Mouse (Mus musculus) hindbrain, embryonic 11.5 days (tissue): ENCODE results near the gene Abcg8. TPM values are rescaled to one million over a fixed set of nuclear protein-coding genes. Genes with fewer than 3 reads are reported as not detected.
A peak's percentile ranks its signal among the peaks of the same experiment; 100 is the strongest.

ENCODE experiments used
- ATAC-seq: fragments of 200-750 bp; cut with Nextera tagmentation; 2 replicates; pipeline ENCODE4 v1.8.0; 2017; ENCODE audit warnings: mild to moderate bottlenecking, moderate TSS enrichment, moderate library complexity; ENCODE audit not compliant: low FRiP score
- DNase-seq: peaks from one replicate; pipeline ENCODE4 v3.0.0-alpha.2; 2015; ENCODE audit warnings: low spot score
- H3K27ac ChIP-seq: fragments of 300-500 bp; sonication (generic); 2 replicates; pipeline ENCODE4 v1.5.1; 2014; ENCODE audit warnings: mild to moderate bottlenecking, low read depth, low read length
- H3K27me3 ChIP-seq: fragments of 300-500 bp; sonication (generic); 2 replicates; pipeline ENCODE4 v1.6.1; 2014; ENCODE audit warnings: mild to moderate bottlenecking, low read length, moderate library complexity, mixed read lengths; ENCODE audit not compliant: control insufficient read depth, insufficient read depth
- H3K36me3 ChIP-seq: fragments of 300-500 bp; sonication (generic); 2 replicates; pipeline ENCODE4 v1.6.1; 2014; ENCODE audit warnings: mild to moderate bottlenecking, low read length, moderate library complexity, mixed read lengths; ENCODE audit not compliant: control insufficient read depth, insufficient read depth
- H3K4me1 ChIP-seq: fragments of 300-500 bp; sonication (generic); replicated peaks from 2 replicates; pipeline ENCODE4 v1.6.1; 2014; ENCODE audit warnings: low read length, mixed read lengths; ENCODE audit not compliant: control insufficient read depth, insufficient read depth
- H3K4me2 ChIP-seq: fragments of 300-500 bp; sonication (generic); replicated peaks from 2 replicates; pipeline ENCODE4 v1.6.1; 2014; ENCODE audit warnings: mild to moderate bottlenecking, low read depth, low read length
- H3K4me3 ChIP-seq: fragments of 300-500 bp; sonication (generic); 2 replicates; pipeline ENCODE4 v1.5.1; 2014; ENCODE audit warnings: low read depth, low read length
- H3K9ac ChIP-seq: fragments of 300-500 bp; sonication (generic); 2 replicates; pipeline ENCODE4 v1.6.1; 2014; ENCODE audit warnings: low read depth, low read length
- H3K9me3 ChIP-seq: fragments of 300-500 bp; sonication (generic); 2 replicates; pipeline ENCODE4 v1.6.1; 2016; ENCODE audit warnings: low read length; ENCODE audit not compliant: control insufficient read depth
- WGBS: fragments of 180-500 bp; shearing (Covaris S2); extraction: QIAGEN DNeasy Blood & Tissue Kit; methylation state at CpG from one replicate; pipeline ENCODE4 v1.1.7; 2014; 5-methylcytosine and 5-hydroxymethylcytosine counted together
- polyA plus RNA-seq: library from polyadenylated mRNA; unstranded; fragments of >200 nt; fragmentation: Nextera tagmentation; extraction: Ambion mirVana; gene quantifications from 2 replicates; pipeline ENCODE4 v1.2.1, GENCODE M21; 2014

The Abcg8 gene
- 0.28 and 0.42 TPM in 2 replicates for polyA plus RNA-seq

DNA sequence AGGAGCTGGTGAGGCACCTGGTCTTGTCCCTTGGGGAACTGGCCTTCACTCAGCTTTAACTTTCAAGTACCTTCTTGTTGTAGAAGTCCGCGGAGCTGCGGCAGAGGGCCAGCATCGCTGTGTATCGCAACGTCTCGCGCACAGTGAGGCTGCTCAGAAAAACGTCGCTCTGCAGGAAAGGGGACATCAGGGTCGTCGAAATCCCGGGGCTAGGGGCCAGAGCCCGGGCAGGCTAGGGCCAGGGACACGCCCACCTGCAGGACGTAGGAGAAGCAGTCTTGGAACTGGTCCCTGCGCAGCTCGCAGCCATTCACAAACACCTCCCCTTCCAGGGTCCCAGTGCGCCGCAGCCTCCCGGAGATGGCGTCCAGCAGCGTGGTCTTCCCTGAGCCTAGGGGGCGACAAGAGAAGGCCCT, at the start of gene Abcg8:
Gene Abcg8 (plus strand): TSS at position 352 of the 416 bp plus-strand sequence.
- H3K4me2 ChIP-seq: peak within 1 kb of the TSS; percentile 37
- DNase-seq (peak; percentile 53), ATAC-seq (no peak)
- H3K4me3 ChIP-seq: peak within 1 kb of the TSS; percentile 31
- H3K9ac ChIP-seq: peak within 1 kb of the TSS; percentile 12; the same call in 1 of the 2 replicates
- H3K36me3 ChIP-seq: no peaks in the 10 kb centered on the region
- no peaks in the 10 kb centered on the region for H3K4me1 ChIP-seq
- WGBS: 1% methylated on average over 24 of the region's 24 CpGs
- H3K9me3 ChIP-seq: no peaks in the 10 kb centered on the region
- H3K27ac ChIP-seq: no peak within 1 kb of the TSS
- H3K27me3 ChIP-seq: peaks cover 2% of the 10 kb centered on the region; the same call in 1 of the 2 replicates

DNA sequence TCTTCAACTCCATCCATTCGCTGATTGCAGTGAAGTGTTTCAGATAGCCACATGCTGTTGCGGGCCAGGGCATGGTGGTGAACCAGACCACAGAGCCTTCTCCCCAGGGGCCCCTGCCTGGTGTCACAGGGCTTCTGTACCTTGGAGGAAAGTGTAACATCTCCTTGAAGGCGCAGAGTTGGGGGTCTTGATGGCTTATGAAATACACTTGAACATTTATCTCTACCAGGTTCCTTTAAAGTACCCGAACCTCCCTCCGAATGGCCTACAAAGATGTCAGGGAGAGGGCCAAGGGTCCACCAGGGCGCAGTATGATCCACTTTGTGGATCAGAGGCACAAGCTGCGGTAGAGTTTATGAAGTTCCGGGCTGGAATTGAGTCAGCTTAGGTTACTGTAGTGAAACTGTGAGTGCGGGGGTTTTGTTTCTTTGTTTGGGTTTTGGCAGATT, 49.2 kb upstream of the Abcg8 start:
- WGBS: 34% methylated on average over 9 of the region's 9 CpGs
- H3K4me1 ChIP-seq: no peaks in the 10 kb centered on the region
- peak; percentile 70 for ATAC-seq
- H3K4me3 ChIP-seq: peak overlapping the region; percentile 64
- no peaks in the 10 kb centered on the region for H3K36me3 ChIP-seq
- peak; percentile 54 for DNase-seq
- peak overlapping the region; percentile 42; the same call in 1 of the 2 replicates for H3K27ac ChIP-seq
- H3K9ac ChIP-seq: peak overlapping the region; percentile 65; the same call in 1 of the 2 replicates
- H3K27me3 ChIP-seq: no peaks in the 10 kb centered on the region
- peak overlapping the region; percentile 74 for H3K4me2 ChIP-seq
- no peaks in the 10 kb centered on the region for H3K9me3 ChIP-seq

- H3K9me3 ChIP-seq: no peaks in the 10 kb centered on the region
- DNase-seq (no peak), ATAC-seq (no peak)
- H3K4me2 ChIP-seq: no peak overlapping the region
- no peak overlapping the region for H3K27ac ChIP-seq
- no peaks in the 10 kb centered on the region for H3K27me3 ChIP-seq
- no peaks in the 10 kb centered on the region for H3K4me1 ChIP-seq
- H3K4me3 ChIP-seq: no peak overlapping the region
- H3K9ac ChIP-seq: no peak overlapping the region
- 88% methylated on average over 10 of the region's 10 CpGs for WGBS
- no peaks in the 10 kb centered on the region for H3K36me3 ChIP-seq
Observed at GRCm38 (mm10) chr17:84627721-84628120, 48.4 kb upstream of the Abcg8 start.

DNA sequence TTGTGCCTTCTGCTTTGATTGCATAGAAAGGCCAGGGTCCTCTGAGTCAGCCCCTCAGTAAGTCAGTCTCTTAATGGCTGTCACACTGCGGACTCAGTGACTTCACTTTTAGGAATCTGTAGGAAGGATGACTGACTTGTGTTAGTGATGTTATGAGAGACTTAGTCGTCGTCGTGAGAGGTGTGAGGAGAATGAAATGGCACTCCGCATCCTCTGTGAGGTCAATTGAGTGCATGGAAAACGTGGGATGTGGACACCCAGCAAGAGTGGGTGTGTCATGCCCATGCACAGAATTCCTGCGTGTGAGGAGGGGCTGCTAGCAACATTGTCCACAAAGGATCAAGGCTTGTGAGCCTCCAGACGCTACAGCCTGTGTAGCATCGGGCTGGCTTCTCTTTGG, 47.5 kb upstream of the Abcg8 start:
- DNase-seq (no peak), ATAC-seq (no peak)
- no peaks in the 10 kb centered on the region for H3K9me3 ChIP-seq
- no peak overlapping the region for H3K9ac ChIP-seq
- H3K4me2 ChIP-seq: no peak overlapping the region
- H3K36me3 ChIP-seq: no peaks in the 10 kb centered on the region
- no peak overlapping the region for H3K4me3 ChIP-seq
- WGBS: 89% methylated on average over 9 of the region's 9 CpGs
- no peak overlapping the region for H3K27ac ChIP-seq
- H3K4me1 ChIP-seq: no peaks in the 10 kb centered on the region
- H3K27me3 ChIP-seq: no peaks in the 10 kb centered on the region

DNA sequence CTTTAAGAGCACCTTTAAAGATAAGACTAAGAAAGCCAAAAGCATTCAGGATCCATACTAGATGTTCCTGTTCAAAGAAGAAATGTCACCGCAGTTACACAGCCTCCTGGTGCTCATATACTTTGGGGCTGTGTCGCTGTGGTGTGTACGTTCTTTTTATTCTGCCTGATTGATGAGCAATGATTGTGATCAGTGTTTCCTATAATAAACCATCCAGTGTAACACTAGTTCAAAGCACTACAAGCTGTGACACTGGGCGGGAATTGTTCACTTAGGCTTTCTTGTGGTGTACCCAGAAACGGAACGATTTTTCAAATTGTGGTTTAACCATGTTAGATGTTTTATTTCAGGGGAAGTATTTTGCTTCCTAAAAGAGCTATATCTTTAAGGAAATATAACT, 44.3 kb upstream of the Abcg8 start:
- Histone ChIP-seq H3K9me3 (no peaks in the 10 kb centered on the region), H3K4me3 (no peak overlapping the region), H3K27ac (no peak overlapping the region), H3K4me1 (no peaks in the 10 kb centered on the region), H3K27me3 (no peaks in the 10 kb centered on the region), H3K36me3 (no peaks in the 10 kb centered on the region), H3K4me2 (no peak overlapping the region), H3K9ac (no peak overlapping the region)
- DNase-seq: no peak
- ATAC-seq: no peak
- WGBS: 90% methylated on average over 6 of the region's 6 CpGs

DNA sequence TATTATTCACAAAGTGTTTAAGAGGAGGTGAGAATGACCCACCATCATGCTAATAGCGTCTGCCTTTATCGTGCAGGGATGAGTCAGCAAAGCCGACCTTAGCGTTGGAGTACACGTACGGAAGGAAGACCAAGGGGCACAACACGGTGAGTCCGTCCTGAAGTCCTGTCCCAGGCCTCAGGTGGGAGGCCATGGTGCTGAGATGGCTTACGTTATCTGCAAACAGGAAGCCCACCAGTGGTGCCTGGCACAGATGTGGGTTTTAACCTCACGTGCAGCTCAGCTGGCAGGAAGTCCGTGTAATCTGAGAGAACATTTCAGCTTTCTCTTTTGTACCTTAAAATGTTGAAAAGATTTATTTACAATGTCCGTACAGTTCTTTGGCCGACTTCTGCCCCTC, 42.7 kb upstream of the Abcg8 start:
- no peaks in the 10 kb centered on the region for H3K36me3 ChIP-seq
- H3K27me3 ChIP-seq: no peaks in the 10 kb centered on the region
- DNase-seq: no peak
- no peak overlapping the region for H3K4me2 ChIP-seq
- no peak for ATAC-seq
- no peak overlapping the region for H3K9ac ChIP-seq
- 87% methylated on average over 13 of the region's 13 CpGs for WGBS
- no peak overlapping the region for H3K27ac ChIP-seq
- no peaks in the 10 kb centered on the region for H3K9me3 ChIP-seq
- H3K4me3 ChIP-seq: no peak overlapping the region
- no peaks in the 10 kb centered on the region for H3K4me1 ChIP-seq

DNA sequence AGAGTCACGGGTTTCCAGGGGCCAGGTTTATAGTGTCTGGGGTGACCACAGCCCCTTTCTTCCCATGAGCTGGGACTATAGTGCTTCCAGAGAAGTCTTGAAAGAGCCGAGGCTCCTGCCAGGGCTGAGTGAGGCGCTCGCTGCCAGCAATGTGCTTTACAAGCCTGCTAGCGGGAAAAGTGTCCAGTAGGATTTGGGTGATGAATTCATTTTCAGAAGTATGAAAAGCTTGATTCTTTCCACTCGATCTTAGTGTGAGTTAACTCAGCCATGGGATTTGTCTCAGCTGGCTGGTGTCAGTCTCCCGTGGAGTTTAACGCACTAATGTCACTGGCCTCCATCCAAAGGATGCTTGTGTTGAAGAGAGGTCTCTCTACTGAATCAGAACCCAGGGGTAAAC, 39.8 kb upstream of the Abcg8 start:
- H3K36me3 ChIP-seq: no peaks in the 10 kb centered on the region
- H3K9me3 ChIP-seq: no peaks in the 10 kb centered on the region
- no peak overlapping the region for H3K9ac ChIP-seq
- no peak overlapping the region for H3K27ac ChIP-seq
- H3K27me3 ChIP-seq: no peaks in the 10 kb centered on the region
- no peak overlapping the region for H3K4me2 ChIP-seq
- no peak for DNase-seq
- H3K4me1 ChIP-seq: no peaks in the 10 kb centered on the region
- WGBS: 77% methylated on average over 8 of the region's 8 CpGs
- H3K4me3 ChIP-seq: no peak overlapping the region
- no peak for ATAC-seq

GRCm38 (mm10) chr17:84637971-84638370, 38.1 kb upstream of the Abcg8 start:
- no peaks in the 10 kb centered on the region for H3K9me3 ChIP-seq
- DNase-seq: no peak
- WGBS: 94% methylated on average over 6 of the region's 6 CpGs
- no peaks in the 10 kb centered on the region for H3K4me1 ChIP-seq
- no peak overlapping the region for H3K9ac ChIP-seq
- no peaks in the 10 kb centered on the region for H3K27me3 ChIP-seq
- no peak overlapping the region for H3K4me2 ChIP-seq
- ATAC-seq: no peak
- H3K36me3 ChIP-seq: no peaks in the 10 kb centered on the region
- H3K27ac ChIP-seq: no peak overlapping the region
- no peak overlapping the region for H3K4me3 ChIP-seq

- WGBS: 68% methylated on average over 10 of the region's 10 CpGs
- no peak overlapping the region for H3K9ac ChIP-seq
- no peak overlapping the region for H3K27ac ChIP-seq
- no peak overlapping the region for H3K4me3 ChIP-seq
- ATAC-seq (no peak), DNase-seq (no peak)
- no peaks in the 10 kb centered on the region for H3K36me3 ChIP-seq
- H3K4me2 ChIP-seq: no peak overlapping the region
- no peaks in the 10 kb centered on the region for H3K4me1 ChIP-seq
- H3K9me3 ChIP-seq: no peaks in the 10 kb centered on the region
- H3K27me3 ChIP-seq: no peaks in the 10 kb centered on the region
Observed at GRCm38 (mm10) chr17:84639796-84640378, 36.2 kb upstream of the Abcg8 start.
